Mouse (Mus musculus) midbrain, embryonic 10.5 days (tissue): ENCODE data around the gene Sipa1. TPM values are rescaled to one million over a fixed set of nuclear protein-coding genes. Genes with fewer than 3 reads are reported as not detected.
A peak's percentile ranks its signal among the peaks of the same experiment; 100 is the strongest.

Experiments used
- DNase-seq: peaks from one replicate; pipeline ENCODE4 v3.0.0-alpha.2; 2017; ENCODE audit warnings: low spot score
- H3K27ac ChIP-seq: fragments of 300-500 bp; sonication (generic); replicated peaks from 2 replicates; pipeline ENCODE4 v1.5.1; 2016; ENCODE audit warnings: mild to moderate bottlenecking
- H3K27me3 ChIP-seq: fragments of 300-500 bp; sonication (generic); 2 replicates; pipeline ENCODE4 v1.6.1; 2016; ENCODE audit warnings: low read depth, mild to moderate bottlenecking; ENCODE audit not compliant: poor library complexity, severe bottlenecking
- H3K36me3 ChIP-seq: fragments of 300-500 bp; sonication (generic); 2 replicates; pipeline ENCODE4 v1.6.1; 2016; ENCODE audit warnings: mild to moderate bottlenecking, moderate library complexity
- H3K4me1 ChIP-seq: fragments of 300-500 bp; sonication (generic); 2 replicates; pipeline ENCODE4 v1.6.1; 2016
- H3K4me3 ChIP-seq: fragments of 300-500 bp; sonication (generic); 2 replicates; pipeline ENCODE4 v1.5.1; 2016; ENCODE audit warnings: mild to moderate bottlenecking, moderate library complexity
- H3K9me3 ChIP-seq: fragments of 300-500 bp; sonication (generic); replicated peaks from 2 replicates; pipeline ENCODE4 v1.6.1; 2016; ENCODE audit warnings: mild to moderate bottlenecking
- WGBS: fragments of 180-500 bp; shearing (Covaris S2); methylation state at CpG from one replicate; pipeline ENCODE4 v1.1.7; 2016; 5-methylcytosine and 5-hydroxymethylcytosine counted together
- polyA plus RNA-seq: library from polyadenylated mRNA; unstranded; fragments of >200 nt; fragmentation: Nextera tagmentation; extraction: Ambion mirVana; gene quantifications from 2 replicates; pipeline ENCODE4 v1.2.1, GENCODE M21; 2016

Gene Sipa1
- polyA plus RNA-seq, 1 experiment from 2014 or later, result 22.9 TPM

DNA sequence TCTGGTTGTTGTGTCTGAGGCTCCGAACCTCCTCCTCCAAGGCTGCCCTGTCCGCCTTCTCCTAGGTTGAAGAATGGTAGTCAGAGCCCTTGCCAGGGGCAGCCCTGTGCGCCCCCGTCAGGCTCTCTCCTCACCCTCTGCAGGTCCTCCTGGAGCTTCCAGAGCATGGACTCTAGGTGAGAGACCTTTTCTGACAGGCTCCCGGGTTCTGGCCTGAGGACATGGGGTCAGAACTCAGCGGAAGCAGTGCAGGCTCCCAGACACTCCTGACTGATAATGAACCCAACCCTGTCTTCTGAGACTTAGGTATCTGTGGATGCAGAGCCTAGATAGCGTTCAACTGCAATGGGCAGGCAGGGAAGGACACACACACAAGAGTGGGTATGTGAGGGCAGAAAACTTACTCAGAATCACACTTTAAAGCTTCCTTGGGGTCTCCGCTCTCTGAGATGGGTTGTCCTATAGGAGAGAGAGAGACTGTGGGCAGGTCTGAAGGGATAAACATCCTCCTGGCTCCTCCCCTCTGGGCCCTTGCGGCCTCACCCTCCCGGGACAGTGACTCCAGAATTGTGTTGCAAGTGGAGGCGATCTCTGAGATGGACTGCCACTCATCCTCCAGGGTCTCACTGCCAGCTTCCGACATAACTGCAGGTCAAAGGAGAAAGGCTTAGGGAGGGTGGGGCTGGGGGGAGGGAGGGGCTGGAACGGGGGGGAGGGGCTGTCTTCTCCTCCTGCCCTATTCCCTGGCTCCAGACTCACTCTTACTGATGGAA, 11.8 kb downstream of the Sipa1 start:
- H3K36me3 ChIP-seq, result peaks cover 52% of the 10 kb centered on the region

DNA sequence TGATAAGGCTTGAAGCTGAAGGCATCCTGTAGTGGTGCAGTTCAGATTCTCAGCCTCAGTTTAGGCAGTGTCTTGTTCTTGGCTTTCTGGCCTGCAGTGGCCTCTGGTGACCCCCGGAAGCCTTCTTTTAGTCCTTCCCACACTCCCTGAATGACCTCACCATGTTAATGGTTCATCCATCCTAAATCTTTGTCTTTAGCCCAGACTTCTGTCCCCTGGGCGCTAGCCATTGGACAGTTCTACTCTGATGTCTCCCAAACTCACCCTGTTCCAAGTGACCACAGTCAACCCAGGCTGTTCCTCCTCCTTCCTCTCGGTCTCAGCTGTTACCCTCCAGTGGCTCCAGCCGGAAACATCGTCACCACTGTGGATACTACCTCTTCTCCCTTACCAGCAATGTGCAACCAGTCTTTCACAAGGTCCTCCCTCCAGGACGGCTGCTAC, 14.2 kb downstream of the Sipa1 start:
- Histone ChIP-seq H3K36me3 (peaks cover 68% of the 10 kb centered on the region), H3K4me3 (peak overlapping the region; percentile 49)

More for the DNA sequence above, 11.8 kb downstream of the Sipa1 start:
- Histone ChIP-seq H3K9me3 (no peaks in the 10 kb centered on the region), H3K4me1 (peaks cover 48% of the 10 kb centered on the region), H3K4me3 (peak overlapping the region; percentile 26; the same call in 1 of the 2 replicates), H3K27me3 (peaks cover 55% of the 10 kb centered on the region), H3K27ac (no peak overlapping the region)
- no peak for DNase-seq
- WGBS, result 53% methylated on average over 13 of the region's 13 CpGs

DNA sequence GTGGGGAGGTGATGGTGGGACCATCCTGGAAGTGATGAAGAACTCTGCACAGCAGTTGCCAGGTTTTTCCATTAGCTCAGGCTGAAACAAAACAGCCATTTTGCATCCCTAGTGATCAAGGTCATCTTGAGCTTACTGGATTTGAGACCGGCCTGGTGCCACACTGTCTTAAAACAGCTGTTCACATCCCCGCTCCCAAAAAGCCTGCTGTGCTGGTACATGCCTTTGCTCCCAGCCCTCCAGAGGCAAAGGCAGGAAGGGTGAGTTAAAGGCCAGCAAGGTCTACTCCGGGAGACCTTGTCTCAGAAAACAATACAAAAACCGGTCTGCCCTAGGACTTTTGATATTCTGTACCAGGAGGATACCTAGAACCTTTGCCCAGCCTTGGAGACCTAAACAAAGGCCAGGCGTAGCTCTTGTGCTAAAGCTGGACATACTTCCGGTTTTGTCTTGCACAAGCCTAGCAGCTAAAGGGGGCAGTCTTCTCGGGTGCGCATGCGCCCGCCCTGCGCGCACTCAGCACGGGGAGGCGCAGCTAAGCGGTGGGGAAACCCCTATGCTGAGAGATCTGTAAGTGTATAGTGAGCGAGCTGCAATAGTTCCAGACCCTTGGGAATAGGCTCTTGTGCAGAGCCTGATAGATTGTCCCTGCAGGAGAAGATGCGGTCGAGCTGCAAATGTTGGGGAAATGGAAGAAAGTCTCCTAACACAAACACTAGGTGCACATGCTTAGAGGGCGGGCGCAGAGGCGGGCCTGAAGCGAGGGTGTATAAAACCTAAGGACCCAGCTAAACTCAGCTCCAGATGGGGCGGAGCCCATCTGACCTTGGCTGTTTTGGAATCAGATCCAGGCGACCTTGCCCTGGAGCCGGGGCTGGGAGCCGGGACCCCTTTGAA, 14.9 kb downstream of the Sipa1 start:
- Histone ChIP-seq H3K4me1 (peaks cover 26% of the 10 kb centered on the region), H3K27me3 (peaks cover 24% of the 10 kb centered on the region), H3K27ac (peak overlapping the region; percentile 84), H3K9me3 (no peaks in the 10 kb centered on the region), H3K4me3 (peak overlapping the region; percentile 49), H3K36me3 (peaks cover 74% of the 10 kb centered on the region)
- peak; percentile 79 for DNase-seq
- 15% methylated on average over 26 of the region's 26 CpGs for WGBS

More for the DNA sequence above, 14.2 kb downstream of the Sipa1 start:
- H3K9me3 ChIP-seq, result no peaks in the 10 kb centered on the region
- peaks cover 31% of the 10 kb centered on the region for H3K27me3 ChIP-seq
- 75% methylated on average over 6 of the region's 6 CpGs for WGBS
- no peak for DNase-seq
- peak overlapping the region; percentile 84; the same call in 1 of the 2 replicates for H3K27ac ChIP-seq
- peaks cover 33% of the 10 kb centered on the region for H3K4me1 ChIP-seq

- peaks cover 76% of the 10 kb centered on the region for H3K36me3 ChIP-seq
- 0 out of 2 replicates have a peak overlapping the region, but pooled peaks have one; percentile 49 for H3K4me3 ChIP-seq
- H3K27ac ChIP-seq, result peak overlapping the region; percentile 84
- 91% methylated on average over 6 of the region's 6 CpGs for WGBS
- DNase-seq, result no peak
- H3K27me3 ChIP-seq, result peaks cover 16% of the 10 kb centered on the region
- H3K9me3 ChIP-seq, result no peaks in the 10 kb centered on the region
- H3K4me1 ChIP-seq, result peaks cover 25% of the 10 kb centered on the region
These were observed 15.7 kb downstream of the Sipa1 start for GRCm38 (mm10) chr19:5647791-5648190.

GRCm38 (mm10) chr19:5646731-5647330, 16.7 kb downstream of the Sipa1 start:
- H3K4me1 ChIP-seq, result peaks cover 22% of the 10 kb centered on the region
- no peak for DNase-seq
- WGBS, result 94% methylated on average over 8 of the region's 8 CpGs
- peaks cover 6% of the 10 kb centered on the region for H3K27me3 ChIP-seq
- H3K4me3 ChIP-seq, result no peak overlapping the region
- H3K9me3 ChIP-seq, result no peaks in the 10 kb centered on the region
- H3K27ac ChIP-seq, result no peak overlapping the region
- peaks cover 76% of the 10 kb centered on the region for H3K36me3 ChIP-seq

DNA sequence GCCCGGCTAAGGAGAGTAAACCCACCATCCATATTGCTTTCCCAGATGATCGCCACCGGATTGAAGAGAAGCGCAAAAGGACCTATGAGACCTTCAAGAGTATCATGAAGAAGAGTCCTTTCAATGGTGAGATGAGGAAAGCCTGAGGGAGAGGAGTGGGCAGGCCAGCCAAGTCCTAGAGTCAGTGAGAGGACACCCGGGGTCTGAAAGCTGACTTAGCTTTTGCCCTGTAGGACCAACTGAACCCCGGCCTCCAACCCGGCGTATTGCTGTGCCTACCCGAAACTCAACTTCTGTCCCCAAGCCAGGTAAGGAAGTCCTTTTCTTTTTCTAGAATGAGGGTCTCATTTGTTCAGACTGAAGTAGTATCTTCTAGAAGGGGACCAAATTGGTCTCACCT, 18.2 kb downstream of the Sipa1 start:
- no peaks in the 10 kb centered on the region for H3K27me3 ChIP-seq
- DNase-seq, result no peak
- H3K4me3 ChIP-seq, result no peak overlapping the region
- peaks cover 21% of the 10 kb centered on the region for H3K4me1 ChIP-seq
- WGBS, result 96% methylated on average over 9 of the region's 9 CpGs
- no peak overlapping the region for H3K27ac ChIP-seq
- H3K36me3 ChIP-seq, result peaks cover 78% of the 10 kb centered on the region
- no peaks in the 10 kb centered on the region for H3K9me3 ChIP-seq

DNA sequence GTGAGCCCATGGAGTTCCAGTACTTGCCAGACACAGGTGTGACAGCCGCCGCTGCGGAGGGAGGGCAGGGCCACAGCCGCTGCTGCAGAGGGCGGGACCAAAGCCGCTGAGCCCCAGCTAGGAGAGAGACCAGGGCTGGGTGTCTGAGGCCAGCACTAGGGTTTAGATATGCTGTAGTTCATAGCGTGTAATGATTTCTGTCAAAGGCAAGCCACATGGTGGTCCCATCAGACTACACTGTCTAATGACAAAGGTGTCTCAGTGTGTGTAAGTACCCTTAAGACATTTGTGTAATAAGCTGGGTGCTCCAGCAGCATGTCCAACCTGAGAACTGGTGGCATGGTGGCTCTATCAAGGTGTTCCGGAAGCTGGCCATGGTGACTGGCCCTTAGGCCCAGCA, 21.9 kb downstream of the Sipa1 start:
- H3K27ac ChIP-seq, result no peak overlapping the region
- H3K27me3 ChIP-seq, result no peaks in the 10 kb centered on the region
- H3K36me3 ChIP-seq, result peaks cover 76% of the 10 kb centered on the region
- DNase-seq, result no peak
- H3K4me1 ChIP-seq, result peaks cover 21% of the 10 kb centered on the region
- 91% methylated on average over 8 of the region's 8 CpGs for WGBS
- H3K4me3 ChIP-seq, result no peak overlapping the region
- H3K9me3 ChIP-seq, result no peaks in the 10 kb centered on the region

GRCm38 (mm10) chr19:5641021-5641420, 22.5 kb downstream of the Sipa1 start:
- Histone ChIP-seq H3K9me3 (no peaks in the 10 kb centered on the region), H3K4me3 (no peak overlapping the region), H3K4me1 (peaks cover 27% of the 10 kb centered on the region), H3K27me3 (no peaks in the 10 kb centered on the region), H3K27ac (no peak overlapping the region), H3K36me3 (peaks cover 70% of the 10 kb centered on the region)
- no peak for DNase-seq
- 94% methylated on average over 17 of the region's 17 CpGs for WGBS

DNA sequence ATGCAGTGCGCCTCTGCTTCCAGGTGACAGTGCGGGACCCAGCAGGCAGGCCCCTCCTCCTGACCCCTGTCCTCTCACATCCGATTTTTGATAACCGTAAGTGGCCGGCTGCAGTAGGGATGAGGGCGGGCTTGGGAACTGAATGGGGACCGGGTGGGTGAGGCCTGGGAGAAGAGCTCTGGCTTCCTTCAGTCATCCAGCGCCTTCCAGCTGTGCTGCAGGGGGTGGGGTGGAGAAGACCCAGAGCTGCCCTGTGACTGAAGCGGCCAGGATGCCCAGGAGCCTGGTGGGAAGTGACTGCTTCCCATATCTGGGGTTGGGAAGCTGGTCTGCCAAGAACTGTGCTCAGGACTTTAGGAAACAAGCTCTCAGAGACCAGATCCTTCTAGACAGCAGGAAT, 23.2 kb downstream of the Sipa1 start:
- WGBS, result 87% methylated on average over 9 of the region's 9 CpGs
- H3K9me3 ChIP-seq, result no peaks in the 10 kb centered on the region
- DNase-seq, result no peak
- peaks cover 63% of the 10 kb centered on the region for H3K36me3 ChIP-seq
- H3K27me3 ChIP-seq, result no peaks in the 10 kb centered on the region
- H3K4me1 ChIP-seq, result peaks cover 27% of the 10 kb centered on the region
- no peak overlapping the region for H3K27ac ChIP-seq
- no peak overlapping the region for H3K4me3 ChIP-seq

DNA sequence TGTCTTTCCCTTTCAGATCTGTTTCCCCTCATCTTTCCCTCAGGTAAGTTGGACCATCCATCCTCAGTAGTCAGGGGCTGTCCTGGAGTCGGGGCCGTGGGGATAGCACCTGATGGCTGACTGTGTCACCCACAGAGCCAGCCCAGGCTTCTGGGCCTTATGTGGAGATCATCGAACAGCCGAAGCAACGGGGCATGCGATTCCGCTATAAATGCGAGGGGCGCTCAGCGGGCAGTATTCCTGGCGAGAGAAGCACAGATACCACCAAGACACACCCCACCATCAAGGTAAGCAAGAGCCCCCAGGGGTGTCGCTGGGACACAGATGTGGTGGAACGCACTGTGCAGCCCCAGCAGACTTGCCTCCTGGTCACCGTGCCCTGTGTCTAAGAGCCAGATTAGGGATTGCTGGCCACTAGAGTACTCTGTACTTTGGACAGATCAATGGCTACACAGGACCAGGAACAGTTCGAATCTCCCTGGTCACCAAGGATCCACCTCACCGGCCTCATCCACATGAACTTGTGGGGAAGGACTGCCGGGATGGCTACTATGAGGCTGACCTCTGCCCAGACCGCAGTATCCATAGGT, 25.0 kb downstream of the Sipa1 start:
- no peak for DNase-seq
- no peaks in the 10 kb centered on the region for H3K27me3 ChIP-seq
- no peaks in the 10 kb centered on the region for H3K9me3 ChIP-seq
- H3K4me1 ChIP-seq, result peaks cover 27% of the 10 kb centered on the region
- peaks cover 46% of the 10 kb centered on the region for H3K36me3 ChIP-seq
- H3K27ac ChIP-seq, result no peak overlapping the region
- H3K4me3 ChIP-seq, result peak overlapping the region; percentile 83
- WGBS, result 95% methylated on average over 18 of the region's 18 CpGs

DNA sequence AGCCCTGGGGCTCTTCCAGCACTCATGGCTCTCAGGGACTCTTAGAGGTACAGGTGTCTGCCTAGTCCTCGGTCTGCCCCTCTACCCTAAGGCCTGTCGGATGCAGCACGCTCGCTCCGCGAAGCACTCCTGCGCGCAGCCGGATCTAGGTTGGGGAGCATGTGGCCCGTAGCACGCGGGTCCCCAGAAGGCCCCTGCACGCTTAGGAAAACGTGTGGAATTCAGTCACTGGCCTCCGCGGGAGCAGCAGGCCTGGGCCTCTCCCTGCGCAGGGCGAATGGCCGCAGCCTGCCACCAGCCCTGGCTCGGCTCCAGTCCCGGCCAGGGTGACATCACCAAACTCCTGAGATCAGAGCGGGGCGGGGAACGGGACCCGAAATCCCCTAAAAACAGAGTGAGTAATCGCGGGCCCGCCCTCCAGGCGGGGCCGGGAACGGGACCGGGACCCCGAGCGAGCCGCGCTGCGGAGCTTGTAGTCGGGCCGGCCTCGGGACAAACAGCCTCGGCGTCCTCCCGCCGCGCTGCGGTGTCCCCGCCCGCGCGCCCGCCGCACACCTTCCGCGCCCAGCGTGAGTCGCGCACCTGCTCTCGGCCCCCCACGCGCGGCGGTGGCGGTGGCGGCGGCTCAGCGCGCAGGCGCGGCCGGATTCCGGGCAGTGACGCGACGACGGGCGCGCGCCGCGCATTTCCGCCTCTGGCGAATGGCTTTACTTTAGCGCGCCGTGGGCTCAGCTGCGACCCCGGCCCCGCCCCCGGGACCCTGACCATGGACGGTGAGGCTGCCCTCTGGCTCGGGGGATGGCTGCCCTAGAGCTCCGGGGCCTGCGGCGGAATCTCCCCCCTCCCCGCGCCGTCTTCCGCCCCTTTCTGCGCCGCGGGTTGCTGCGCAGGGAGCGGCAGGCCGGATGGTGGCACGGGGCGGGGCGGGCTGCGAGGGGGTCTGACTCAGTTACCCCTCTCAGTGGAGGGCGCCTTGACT, 26.1 kb downstream of the Sipa1 start, which contains the start of gene Rela:
Gene Rela (plus strand): TSS at position 415 of the 979 bp plus-strand sequence.
- Histone ChIP-seq H3K9me3 (no peaks in the 10 kb centered on the region), H3K36me3 (peaks cover 35% of the 10 kb centered on the region), H3K27me3 (no peaks in the 10 kb centered on the region), H3K4me1 (peaks cover 27% of the 10 kb centered on the region), H3K27ac (peak within 1 kb of the TSS; percentile 94), H3K4me3 (peak within 1 kb of the TSS; percentile 83)
- under 1% methylated on average over 93 of the region's 109 CpGs for WGBS
- peak; percentile 85 for DNase-seq
